Mouse (Mus musculus): ENCODE measurements around the gene Cxcr6.
A peak's percentile ranks its signal among the peaks of the same experiment; 100 is the strongest.

Gene Cxcr6

GRCm38 (mm10) chr9:123806267-123806666, at the start of gene Cxcr6:
TSS of gene Cxcr6 (plus strand) at chr9:123806475.
- no peak for DNase-seq

DNA sequence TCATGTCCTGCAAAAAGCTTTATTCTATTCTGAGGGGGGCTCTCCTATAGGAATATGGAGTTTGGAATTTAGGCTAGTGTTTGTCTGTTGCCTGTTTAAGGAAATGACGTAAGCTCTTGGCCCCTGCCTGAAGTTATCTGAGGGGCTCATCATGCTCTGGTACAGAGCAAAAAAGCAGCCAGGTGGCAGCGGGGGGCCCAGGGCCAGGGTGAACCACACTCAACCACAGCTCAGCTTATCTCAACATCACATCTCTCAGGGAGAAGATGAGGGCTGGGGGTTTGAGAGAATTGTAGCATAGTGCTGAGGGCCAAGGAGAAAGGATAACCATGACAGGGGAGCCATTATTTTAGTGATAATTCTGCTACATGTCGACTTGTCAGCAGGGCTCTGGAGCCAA, 49.5 kb upstream of the Cxcr6 start:
- DNase-seq: peak; percentile 92

DNA sequence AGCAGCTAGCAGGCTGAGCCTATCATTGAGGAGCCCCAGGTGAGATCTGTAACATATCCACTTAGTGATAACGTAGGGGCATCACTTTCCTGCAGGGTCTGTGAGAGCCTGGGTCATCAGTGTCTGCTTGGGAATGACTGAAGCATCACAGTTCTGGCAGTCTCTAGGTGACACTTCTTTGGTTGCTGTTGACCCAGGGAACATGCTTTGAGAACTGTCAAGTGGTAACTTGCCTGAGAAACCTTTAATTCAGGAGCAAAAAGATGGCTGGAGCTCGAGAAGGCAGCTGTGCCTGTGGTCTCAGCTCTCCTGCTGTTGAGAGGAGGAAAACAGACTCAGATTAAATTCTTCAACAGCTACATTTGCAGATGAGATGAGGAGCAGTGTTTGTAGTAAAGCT, 48.9 kb upstream of the Cxcr6 start:
- peak; percentile 68 for DNase-seq

DNA sequence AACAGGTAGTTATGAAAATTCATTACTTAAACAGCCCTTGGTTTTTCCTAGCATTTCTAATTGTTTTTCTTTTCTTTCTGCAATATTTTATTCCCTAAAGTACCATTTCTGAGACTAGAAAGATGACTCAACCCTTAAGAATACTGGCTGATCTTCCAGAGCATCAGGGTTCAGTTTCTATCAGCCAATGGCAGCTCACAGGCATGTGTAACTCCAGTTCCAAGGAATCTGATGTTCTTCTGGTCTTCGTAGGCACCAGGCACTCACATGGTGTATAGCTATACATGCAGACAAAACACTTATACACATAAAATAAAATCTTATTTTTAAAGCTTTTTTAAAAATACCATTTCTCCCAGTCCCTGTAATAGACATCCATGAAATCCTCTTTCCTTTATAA, 48.1 kb upstream of the Cxcr6 start:
- no peak for DNase-seq

GRCm38 (mm10) chr9:123758645-123759044, 47.6 kb upstream of the Cxcr6 start:
- peak; percentile 63 for DNase-seq

- no peak for DNase-seq
Observed at GRCm38 (mm10) chr9:123760806-123761205, 45.5 kb upstream of the Cxcr6 start.

GRCm38 (mm10) chr9:123762886-123763285, 43.4 kb upstream of the Cxcr6 start:
- peak; percentile 67 for DNase-seq

DNA sequence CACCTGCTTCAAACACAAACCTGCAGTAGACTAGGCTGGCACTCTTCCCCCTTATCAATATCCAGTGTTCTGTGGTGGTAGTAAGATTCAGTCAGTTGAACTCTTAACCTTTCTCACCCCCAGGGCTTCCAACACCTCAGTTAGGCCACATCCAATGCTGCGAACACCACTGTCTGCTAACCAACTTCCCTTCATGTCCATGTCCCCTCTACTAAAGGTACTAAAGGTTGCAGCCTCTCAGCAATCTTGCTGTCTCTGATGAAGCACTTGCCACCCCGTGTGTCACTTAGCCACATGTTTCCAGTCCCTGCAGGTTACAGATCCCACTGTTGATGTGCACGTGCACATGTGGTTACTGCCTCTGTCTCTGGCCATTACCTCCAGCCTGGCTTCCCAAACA, 42.5 kb upstream of the Cxcr6 start:
- peak; percentile 60 for DNase-seq

DNA sequence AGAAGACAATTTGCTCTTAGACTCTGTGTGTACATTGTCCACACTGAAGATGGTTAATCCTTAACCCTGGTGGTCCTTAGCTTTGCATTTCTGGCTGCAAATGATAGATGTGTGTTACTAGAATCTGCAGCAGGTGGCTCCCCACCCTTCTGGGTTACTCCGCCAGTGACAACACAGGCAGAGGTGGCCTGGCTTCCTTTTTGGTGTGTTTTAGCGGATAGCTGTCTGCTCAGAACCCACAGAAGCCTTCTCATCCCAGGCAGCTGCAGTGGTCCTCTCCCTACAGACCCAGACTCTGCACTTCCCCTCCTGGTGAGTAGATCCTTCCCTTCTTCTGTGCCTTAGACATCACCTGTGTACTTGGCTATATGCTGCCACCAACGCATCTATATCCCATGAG, 39.3 kb upstream of the Cxcr6 start:
- DNase-seq: peak; percentile 80

GRCm38 (mm10) chr9:123768443-123768842, 37.8 kb upstream of the Cxcr6 start:
- DNase-seq: peak; percentile 41

DNA sequence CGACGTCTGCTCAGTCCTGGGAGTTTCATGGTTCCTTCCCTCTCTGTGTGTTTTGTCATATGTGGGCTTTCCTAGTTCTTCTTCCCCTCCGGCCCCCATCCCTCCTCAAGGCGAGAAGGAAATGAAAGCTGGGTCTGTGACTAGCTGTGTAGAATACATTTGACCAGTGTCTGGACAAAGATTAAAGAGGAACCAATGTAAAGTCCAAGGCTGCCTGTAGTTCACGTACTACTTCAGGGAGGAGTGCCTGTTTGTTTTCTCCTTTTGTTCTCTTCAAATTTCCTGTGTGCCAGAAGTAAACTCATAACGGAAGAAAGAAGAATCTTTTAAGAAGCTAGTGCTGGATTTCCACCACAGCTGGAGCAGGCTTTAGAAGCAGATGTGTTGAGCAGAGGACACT, 36.7 kb upstream of the Cxcr6 start:
- peak; percentile 50 for DNase-seq

DNA sequence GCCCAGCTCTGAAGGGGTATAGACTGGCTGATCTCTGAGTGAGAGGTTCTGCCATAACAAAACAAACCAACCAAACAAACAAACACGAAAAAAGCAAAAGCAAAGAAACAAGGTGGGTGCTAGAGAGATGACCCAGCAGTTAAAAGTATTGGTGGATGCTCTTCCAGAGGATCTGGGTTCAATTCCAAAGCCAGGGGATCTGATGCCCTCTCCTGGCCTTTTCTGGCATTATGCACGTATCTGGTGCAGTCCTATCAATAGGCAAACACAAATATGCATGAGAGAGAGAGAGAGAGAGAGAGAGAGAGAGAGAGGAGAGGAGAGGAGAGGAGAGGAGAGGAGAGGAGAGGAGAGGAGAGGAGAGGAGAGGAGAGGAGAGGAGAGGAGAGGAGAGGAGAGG, 33.0 kb upstream of the Cxcr6 start:
- DNase-seq: peak; percentile 74

DNA sequence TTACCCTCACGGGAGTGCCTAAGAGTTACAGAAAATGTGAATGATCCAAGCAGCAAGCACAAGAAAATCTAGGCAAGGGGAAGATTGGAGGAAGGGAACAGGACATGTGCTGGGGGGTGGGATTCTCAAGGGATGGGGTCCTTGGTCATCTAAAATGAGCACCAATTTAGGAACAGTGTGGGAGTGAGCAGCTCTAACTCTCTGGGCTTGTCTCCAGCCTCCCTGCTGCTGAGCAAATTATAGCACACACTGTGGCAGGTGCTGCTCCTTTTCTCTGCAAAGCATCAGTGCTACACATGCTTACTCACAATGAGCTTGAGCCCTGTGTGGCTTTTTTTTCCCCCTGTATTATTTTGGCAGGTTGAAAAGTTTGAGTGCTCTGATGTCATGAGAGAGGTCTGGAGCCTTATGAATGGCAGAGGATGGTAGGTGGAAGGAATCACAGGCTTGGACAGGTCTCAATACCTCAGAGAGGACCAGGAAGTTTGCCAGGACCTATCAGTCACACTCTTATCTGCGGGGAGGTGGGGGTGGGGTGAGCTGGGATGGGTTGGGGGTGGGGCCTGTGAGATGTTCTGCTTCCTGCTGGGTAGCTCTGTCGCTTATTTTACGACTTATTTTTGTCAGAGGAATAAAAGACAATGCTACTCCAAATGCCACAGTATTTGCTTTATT, 17.3 kb upstream of the Cxcr6 start:
- DNase-seq: no peak

DNA sequence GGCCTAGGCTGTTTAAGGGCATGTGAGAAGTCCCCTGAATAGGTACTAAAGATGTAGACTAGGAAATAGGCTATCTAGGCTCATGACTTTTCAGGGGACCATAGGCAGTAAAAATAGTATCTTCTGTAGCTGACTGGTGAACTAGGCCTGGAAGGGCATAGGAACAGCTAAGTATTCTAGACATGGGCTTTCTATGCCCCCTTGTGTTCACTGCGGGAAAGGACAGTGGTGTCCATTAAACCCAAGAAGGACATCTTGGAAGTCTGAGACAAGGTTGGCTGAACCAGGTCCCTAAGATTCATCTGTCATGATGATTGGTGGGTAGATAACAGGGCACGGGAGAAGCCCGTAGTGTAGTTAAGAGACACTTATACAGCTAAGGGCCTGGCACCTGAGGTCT, 10.1 kb upstream of the Cxcr6 start:
- peak; percentile 77 for DNase-seq

GRCm38 (mm10) chr9:123801527-123801926, 4.7 kb upstream of the Cxcr6 start:
- no peak for DNase-seq

- DNase-seq: no peak
Observed at GRCm38 (mm10) chr9:123802421-123802820, 3.9 kb upstream of the Cxcr6 start.

DNA sequence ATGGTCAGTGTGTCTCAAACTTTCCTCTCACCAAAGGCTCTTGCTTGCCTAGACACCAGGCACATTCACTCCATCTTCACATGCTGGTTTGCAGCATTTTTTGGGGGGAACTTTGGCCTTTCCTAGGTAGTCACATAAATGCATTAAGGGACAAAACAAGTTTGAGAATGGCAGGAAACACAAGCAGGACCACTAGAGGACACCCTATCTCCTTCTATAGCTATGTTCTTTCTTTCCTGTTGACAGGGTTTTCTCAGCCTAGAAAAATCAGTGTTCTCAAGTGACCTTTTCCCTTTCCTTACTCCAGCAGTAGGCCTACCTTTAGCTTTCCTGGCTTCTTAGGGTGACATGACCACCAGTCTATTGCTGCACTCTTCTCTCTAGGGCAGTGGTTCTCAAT, 3.4 kb upstream of the Cxcr6 start:
- DNase-seq: no peak

DNA sequence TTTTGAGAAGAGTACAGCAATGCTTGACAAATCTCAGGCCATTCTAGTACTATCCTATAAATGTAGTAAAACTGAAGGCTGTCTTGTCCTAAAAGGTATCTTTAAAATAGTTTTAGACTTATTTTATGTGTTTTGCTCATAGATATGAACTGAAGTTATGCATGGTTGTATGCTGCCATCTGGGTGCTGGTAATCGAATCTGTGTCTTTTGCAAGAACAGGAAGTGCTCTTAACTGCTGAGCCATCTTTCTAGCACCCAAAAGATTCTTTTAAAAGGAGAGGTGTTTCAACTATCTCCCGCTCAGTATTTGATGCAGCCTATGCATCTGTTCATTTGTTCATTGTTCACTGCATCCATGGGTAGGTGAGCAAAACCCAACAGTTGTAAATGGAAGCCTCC, 1.0 kb upstream of the Cxcr6 start:
- DNase-seq: no peak

- DNase-seq: no peak
Observed at GRCm38 (mm10) chr9:123808583-123808982, 2.3 kb downstream of the Cxcr6 start.

- DNase-seq: no peak
Observed at GRCm38 (mm10) chr9:123811831-123812230, 5.6 kb downstream of the Cxcr6 start.

- DNase-seq: no peak
Observed at GRCm38 (mm10) chr9:123814326-123814725, 8.1 kb downstream of the Cxcr6 start.

DNA sequence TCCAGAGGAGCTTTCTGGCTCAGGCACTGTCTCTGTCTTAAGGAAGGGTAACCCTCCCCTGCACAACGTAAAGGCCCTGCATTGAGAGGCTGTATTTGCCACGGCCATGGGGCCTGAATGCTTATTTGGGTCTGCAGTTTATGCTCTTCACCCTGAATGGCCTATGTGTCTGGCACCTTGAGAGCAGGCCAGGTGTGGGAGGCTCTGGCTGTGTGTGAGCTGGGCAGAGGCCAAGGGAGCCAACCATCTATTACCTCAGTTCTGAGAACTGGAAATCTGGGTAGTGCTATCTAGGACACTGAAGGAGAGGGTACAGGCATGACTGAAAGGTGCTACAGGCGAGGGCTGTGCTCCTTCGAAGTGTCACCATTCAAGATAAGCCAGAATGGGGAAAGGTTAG, 8.5 kb downstream of the Cxcr6 start:
- no peak for DNase-seq

DNA sequence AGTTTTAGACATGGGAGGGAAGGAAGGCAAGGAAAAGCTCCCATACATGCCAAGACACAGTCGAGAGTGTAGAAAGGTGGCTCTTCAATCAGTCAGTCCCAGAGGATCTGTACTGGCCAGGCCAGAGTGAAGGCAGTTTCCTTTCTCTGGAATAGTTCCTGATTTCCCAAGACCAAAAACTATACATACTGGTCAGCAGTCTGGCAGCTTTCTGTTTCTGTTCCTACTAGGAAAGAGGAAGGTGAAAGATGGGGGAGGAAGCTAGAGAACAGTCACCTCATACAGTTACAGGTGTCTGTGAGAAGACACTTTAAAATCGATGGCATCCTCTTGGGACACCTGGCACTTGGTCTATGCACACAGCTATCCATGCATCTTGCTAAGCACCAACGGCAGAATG, 9.2 kb downstream of the Cxcr6 start:
- DNase-seq: no peak

DNA sequence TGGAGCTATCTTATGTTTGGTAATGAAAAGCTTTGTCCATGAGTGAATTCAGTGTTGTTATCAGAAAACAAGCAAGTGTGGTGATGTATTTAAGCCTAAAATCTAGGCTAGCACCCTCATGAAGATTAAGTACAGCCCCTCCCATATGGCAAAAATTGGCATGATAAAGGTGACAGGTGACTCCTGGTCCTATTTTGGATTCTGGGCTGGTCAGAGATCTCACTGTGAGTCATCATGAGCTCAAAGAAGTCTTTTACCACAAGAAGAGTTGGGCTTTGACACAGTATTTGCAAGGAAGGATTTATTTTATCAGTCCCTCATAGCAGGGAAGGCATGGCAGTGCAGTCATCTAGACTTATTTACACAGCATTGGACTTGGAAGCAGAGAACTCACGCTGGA, 9.7 kb downstream of the Cxcr6 start:
- DNase-seq: no peak

GRCm38 (mm10) chr9:123818601-123819000, 12.3 kb downstream of the Cxcr6 start:
- no peak for DNase-seq

DNA sequence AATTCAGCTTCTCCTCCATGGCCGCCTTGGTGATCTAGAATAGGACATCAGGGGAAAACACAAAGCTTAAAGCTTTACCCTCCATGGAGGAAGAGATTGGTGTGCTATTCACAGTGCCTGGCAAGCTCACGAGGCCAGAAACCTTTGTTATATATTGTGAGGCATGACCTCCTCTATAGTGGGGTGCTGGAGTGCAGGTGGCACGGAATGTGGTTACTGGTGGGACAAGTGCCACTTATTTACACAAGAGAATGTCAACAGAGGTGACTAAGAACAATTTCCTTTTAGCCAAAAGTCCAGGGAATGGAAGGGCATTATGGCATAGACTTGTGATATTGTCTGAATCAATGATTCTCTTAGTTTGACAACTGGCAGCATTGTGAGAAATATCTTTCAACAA, 20.4 kb downstream of the Cxcr6 start:
- DNase-seq: no peak

Data from thymus, postnatal 25 days (tissue).